Mouse (Mus musculus) cortical plate, adult 2 months (tissue): ENCODE data around the gene Calr3. TPM values are rescaled to one million over a fixed set of nuclear protein-coding genes. Genes with fewer than 3 reads are reported as not detected.

ENCODE experiments used
- H3K27ac ChIP-seq: fragments of 200-500 bp; 2 replicates; pipeline ENCODE4 v1.5.1; 2012; ENCODE audit warnings: low read length, control low read depth, inconsistent platforms; ENCODE audit not compliant: insufficient read depth
- H3K4me1 ChIP-seq: fragments of 200-500 bp; 2 replicates; pipeline ENCODE4 v1.6.1; 2011; ENCODE audit warnings: low read length; ENCODE audit not compliant: control insufficient read depth, insufficient read depth
- H3K4me3 ChIP-seq: fragments of 200-500 bp; 2 replicates; pipeline ENCODE4 v1.5.1; 2011; ENCODE audit warnings: mild to moderate bottlenecking, low read length, control low read depth; ENCODE audit not compliant: insufficient read depth
- CTCF ChIP-seq: fragments of 200-500 bp; IDR thresholded peaks from 2 replicates; pipeline ENCODE4 v1.5.1; 2011; ENCODE audit warnings: mild to moderate bottlenecking, control low read depth, low read length; ENCODE audit not compliant: insufficient read depth; ENCODE audit errors: extremely low read depth
- POLR2A ChIP-seq: fragments of 200-500 bp; IDR thresholded peaks from 2 replicates; pipeline ENCODE4 v1.6.1; 2011; ENCODE audit warnings: mild to moderate bottlenecking, low read length, control low read depth; ENCODE audit not compliant: insufficient read depth; ENCODE audit errors: extremely low read depth
- polyA plus RNA-seq: library from polyadenylated mRNA; depleted of rRNA; stranded (reverse); fragments of >200 nt; gene quantifications from 2 replicates; pipeline ENCODE4 v1.2.3, GENCODE M21; 2012; rRNA removed

Calr3 gene
- polyA plus RNA-seq = 0.68 and 0.81 TPM in 2 replicates

DNA sequence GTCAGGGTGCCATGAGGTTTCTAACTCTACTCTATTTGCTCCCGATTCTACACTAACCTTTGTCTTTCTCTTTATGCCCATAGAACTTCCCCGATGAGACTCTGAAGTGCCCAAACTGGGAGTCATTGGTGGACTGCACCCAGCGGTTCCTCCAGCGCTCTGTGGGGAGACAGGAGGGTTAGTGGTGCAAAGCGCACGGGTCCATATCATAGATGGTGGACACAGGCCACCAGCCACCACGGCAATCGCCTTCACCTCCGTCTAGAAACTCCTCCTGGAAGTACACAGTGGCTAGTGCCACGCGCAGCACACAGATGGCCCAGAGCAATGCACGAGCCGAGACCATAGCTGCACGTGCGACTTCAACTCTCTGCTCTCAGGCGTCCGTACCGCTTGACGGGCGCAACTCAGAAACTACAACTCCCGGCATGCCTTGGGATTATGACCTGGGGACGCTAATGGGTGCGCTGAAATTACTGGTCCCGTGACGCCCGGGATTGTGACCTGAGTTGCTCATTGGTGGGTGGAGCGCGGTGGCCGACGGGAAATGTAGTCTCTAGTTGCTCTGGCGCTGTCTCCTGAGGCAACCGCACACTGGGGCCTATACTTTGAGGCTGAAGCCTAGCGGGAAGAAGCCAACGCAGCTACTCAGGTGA, at the start of gene Calr3, which contains the start of gene 1700030K09Rik:
Calr3 (minus strand) TSS at position 533 of the 656 bp plus-strand sequence.
1700030K09Rik (plus strand) TSS at position 543 of the 656 bp plus-strand sequence.
- H3K27ac ChIP-seq = no peak within 1 kb of the TSS

DNA sequence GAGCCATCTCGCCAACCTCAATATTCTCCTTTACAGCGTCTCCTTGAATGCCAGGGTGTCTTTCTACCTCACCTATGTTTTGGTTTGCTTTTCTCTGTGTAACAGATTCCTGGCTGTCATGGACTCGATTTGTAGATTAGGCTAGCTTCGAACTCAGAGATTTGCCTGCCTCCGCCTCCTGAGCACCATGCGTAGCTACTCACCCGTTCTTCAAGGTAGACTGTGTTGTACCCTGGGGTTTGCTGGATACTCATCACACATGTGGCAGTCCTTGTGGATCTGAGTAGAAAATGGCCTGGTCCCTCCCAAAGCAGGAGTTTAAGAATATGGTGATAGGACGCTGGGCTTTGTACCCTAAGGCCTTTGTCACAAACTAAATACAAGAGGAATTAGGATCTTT, 49.7 kb upstream of the Calr3 start:
- H3K27ac ChIP-seq = no peak overlapping the region
- H3K4me1 ChIP-seq = peaks cover 4% of the 10 kb centered on the region
- no peak for TF ChIP-seq CTCF
- TF ChIP-seq POLR2A = no peak
- H3K4me3 ChIP-seq = peak overlapping the region; percentile 61

More for the DNA sequence above, at the start of gene Calr3, which contains the start of gene 1700030K09Rik:
- TF ChIP-seq CTCF (no peak), POLR2A (peak; percentile 56; the same call in 1 of the 2 replicates)
- H3K4me3 ChIP-seq = peak within 1 kb of the TSS; percentile 39
- H3K4me1 ChIP-seq = no peaks in the 10 kb centered on the region

GRCm38 (mm10) chr8:72492622-72493081, 49.0 kb upstream of the Calr3 start:
- peaks cover 4% of the 10 kb centered on the region for H3K4me1 ChIP-seq
- 0 out of 2 replicates have a peak, but pooled peaks have one; percentile 19 for TF ChIP-seq POLR2A
- TF ChIP-seq CTCF = no peak
- peak overlapping the region; percentile 42; the same call in 1 of the 2 replicates for H3K27ac ChIP-seq
- H3K4me3 ChIP-seq = peak overlapping the region; percentile 61

DNA sequence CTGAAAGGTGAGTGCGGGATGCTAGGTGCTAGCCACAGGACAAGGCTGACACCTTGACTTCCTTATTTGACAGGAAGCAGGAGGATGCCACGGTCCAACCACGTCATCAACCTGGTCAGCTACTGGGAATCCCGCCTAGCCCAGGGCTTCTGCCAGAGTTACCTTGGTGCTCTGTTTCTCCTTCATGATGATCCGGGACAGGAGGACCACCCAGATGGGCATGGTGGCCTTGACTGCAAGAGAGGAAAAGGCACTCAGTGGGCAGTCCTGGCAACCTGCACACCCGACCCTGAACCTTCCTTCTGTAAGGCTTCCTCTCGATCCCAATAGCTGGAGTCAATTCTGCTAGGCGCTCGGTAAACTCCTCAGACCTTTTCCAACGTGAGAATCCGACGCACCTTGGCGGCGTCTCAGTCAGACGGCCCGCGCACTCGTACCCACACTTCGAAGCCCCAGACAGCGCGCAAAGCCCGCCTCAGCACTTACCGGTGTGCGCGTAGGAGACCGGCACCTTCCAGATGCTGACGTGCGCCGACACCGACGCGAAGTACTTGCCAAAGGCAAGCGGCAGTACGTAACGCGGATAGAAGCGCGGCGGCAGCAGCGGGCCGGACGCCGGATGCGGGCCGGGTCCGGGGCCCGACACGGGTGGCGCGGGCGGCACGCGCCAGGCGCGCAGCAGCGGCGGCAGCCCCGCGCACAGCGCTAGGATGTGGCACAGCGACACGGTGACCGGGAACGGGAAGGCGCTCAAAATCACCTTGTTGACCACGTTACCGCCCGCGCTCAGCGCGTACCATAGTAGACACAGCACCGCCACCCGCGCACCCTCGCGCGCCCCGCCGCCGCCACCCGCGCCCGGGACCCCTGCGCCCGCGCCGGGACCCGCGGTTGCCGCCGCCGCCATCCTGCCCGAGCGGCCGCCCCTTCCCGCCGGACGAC, 48.3 kb upstream of the Calr3 start, which contains the start of gene Slc35e1:
Slc35e1 (minus strand) TSS at position 935 of the 942 bp plus-strand sequence.
- TF ChIP-seq CTCF (no peak), POLR2A (0 out of 2 replicates have a peak, but pooled peaks have one; percentile 17)

DNA sequence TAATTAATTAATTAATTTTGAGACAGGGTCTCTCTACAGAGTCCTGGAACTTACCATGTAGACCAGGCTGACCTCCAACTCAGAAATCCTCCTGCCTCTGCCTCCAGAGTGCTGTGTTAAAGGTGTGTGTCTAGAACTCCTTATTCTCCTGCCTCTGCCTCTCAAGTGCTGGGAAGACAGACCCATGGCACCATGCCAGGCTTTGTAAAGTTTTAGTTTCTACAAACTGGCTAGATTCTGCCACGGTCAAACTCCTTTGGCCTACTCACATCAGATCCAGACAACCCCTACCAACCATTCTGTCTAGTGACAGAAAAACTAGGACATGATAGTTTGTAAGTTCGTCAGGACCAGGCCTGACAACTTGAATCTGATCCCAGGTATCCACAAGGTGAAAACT, 47.3 kb upstream of the Calr3 start:
- Histone ChIP-seq H3K4me3 (peak overlapping the region; percentile 61; the same call in 1 of the 2 replicates), H3K27ac (no peak overlapping the region), H3K4me1 (peaks cover 4% of the 10 kb centered on the region)
- TF ChIP-seq POLR2A (no peak), CTCF (no peak)

More for the DNA sequence above, 48.3 kb upstream of the Calr3 start, which contains the start of gene Slc35e1:
- Histone ChIP-seq H3K27ac (peak within 1 kb of the TSS; percentile 42; the same call in 1 of the 2 replicates), H3K4me3 (peak within 1 kb of the TSS; percentile 61), H3K4me1 (peaks cover 4% of the 10 kb centered on the region)

- H3K4me3 ChIP-seq = no peak overlapping the region
- TF ChIP-seq CTCF (no peak), POLR2A (no peak)
- H3K27ac ChIP-seq = no peak overlapping the region
- H3K4me1 ChIP-seq = peaks cover 5% of the 10 kb centered on the region
Measured at GRCm38 (mm10) chr8:72487014-72487413, 43.3 kb upstream of the Calr3 start.

- Histone ChIP-seq H3K4me1 (peaks cover 1% of the 10 kb centered on the region; the same call in 1 of the 2 replicates), H3K4me3 (no peak overlapping the region), H3K27ac (no peak overlapping the region)
- TF ChIP-seq POLR2A (no peak), CTCF (0 out of 2 replicates have a peak, but pooled peaks have one; percentile 7)
Measured at GRCm38 (mm10) chr8:72485456-72486199, 42.0 kb upstream of the Calr3 start.

DNA sequence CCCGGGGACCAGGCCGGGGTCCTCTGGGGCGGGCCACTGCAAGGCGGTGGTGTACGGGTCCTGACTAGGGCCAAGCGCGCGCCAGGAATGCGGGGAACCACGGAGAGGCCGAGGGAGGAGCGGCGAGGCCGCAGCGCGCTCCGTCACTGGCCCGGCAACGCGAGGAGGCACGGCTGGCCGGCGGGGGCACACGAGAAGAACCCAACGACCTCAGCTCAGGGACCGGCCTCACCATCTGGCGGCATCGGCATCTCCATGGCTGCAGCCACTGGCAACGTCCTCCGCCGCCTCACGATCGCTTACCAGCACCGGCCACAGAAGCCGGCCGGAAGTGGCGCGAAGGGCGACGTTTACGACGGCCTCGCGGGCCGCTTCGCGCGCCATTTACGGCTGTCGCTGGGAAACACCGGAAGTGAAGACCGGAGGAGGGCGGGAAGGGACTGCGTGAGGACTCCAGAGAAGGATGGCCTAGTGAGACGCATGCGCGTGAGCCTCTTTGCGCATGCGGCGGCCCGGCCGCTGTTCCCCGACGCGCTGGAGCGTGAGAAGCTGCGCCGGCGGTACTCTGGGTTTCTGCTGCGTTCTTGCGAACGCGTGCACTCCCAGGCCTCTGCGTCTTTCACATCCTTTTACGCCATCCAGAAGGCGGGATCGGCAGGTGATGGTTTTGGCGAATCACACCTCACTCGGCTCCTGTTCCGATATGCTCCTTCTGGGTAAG, 31.3 kb upstream of the Calr3 start, which contains the start of gene Cherp:
Cherp (minus strand) TSS at position 401 of the 721 bp plus-strand sequence.
- no peak for TF ChIP-seq CTCF
- peak; percentile 71 for TF ChIP-seq POLR2A
- Histone ChIP-seq H3K27ac (peak within 1 kb of the TSS; percentile 84), H3K4me1 (peaks cover 4% of the 10 kb centered on the region; the same call in 1 of the 2 replicates), H3K4me3 (peak within 1 kb of the TSS; percentile 49)
